Mouse (Mus musculus) hindbrain, embryonic 15.5 days (tissue): ENCODE measurements around the gene Fam76b. TPM values are rescaled to one million over a fixed set of nuclear protein-coding genes. Genes with fewer than 3 reads are reported as not detected.
"Not testable (repeated sequence)": the region's sequence is repeated elsewhere in the genome, so short reads cannot be mapped to it uniquely, and the experiment has no call there.

Experiments
- ATAC-seq: fragments of 200-750 bp; cut with Nextera tagmentation; 2 replicates; pipeline ENCODE4 v1.8.0; 2017; ENCODE audit warnings: low read depth, moderate number of reproducible peaks, moderate TSS enrichment; ENCODE audit not compliant: low FRiP score
- H3K27ac ChIP-seq: fragments of 300-500 bp; sonication (generic); replicated peaks from 2 replicates; pipeline ENCODE4 v1.5.1; 2015; ENCODE audit warnings: mild to moderate bottlenecking, inconsistent platforms
- H3K27me3 ChIP-seq: fragments of 300-500 bp; sonication (generic); 2 replicates; pipeline ENCODE4 v1.6.1; 2015; ENCODE audit warnings: control low read depth, inconsistent platforms
- H3K36me3 ChIP-seq: fragments of 300-500 bp; sonication (generic); 2 replicates; pipeline ENCODE4 v1.6.1; 2015; ENCODE audit warnings: control low read depth, inconsistent platforms
- H3K4me1 ChIP-seq: fragments of 300-500 bp; sonication (generic); replicated peaks from 2 replicates; pipeline ENCODE4 v1.6.1; 2015; ENCODE audit warnings: control low read depth, inconsistent platforms
- H3K4me2 ChIP-seq: fragments of 300-500 bp; sonication (generic); 2 replicates; pipeline ENCODE4 v1.6.1; 2015; ENCODE audit warnings: moderate library complexity, mild to moderate bottlenecking, inconsistent platforms
- H3K4me3 ChIP-seq: fragments of 300-500 bp; sonication (generic); 2 replicates; pipeline ENCODE4 v1.5.1; 2015; ENCODE audit warnings: mild to moderate bottlenecking, inconsistent platforms
- H3K9ac ChIP-seq: fragments of 300-500 bp; sonication (generic); 2 replicates; pipeline ENCODE4 v1.6.1; 2015; ENCODE audit warnings: inconsistent platforms
- H3K9me3 ChIP-seq: fragments of 300-500 bp; sonication (generic); 2 replicates; pipeline ENCODE4 v1.6.1; 2016; ENCODE audit warnings: control low read depth, inconsistent platforms
- WGBS: fragments of 180-500 bp; shearing (Covaris S2); methylation state at CpG from one replicate; pipeline ENCODE4 v1.1.7; 2015; 5-methylcytosine and 5-hydroxymethylcytosine counted together
- polyA plus RNA-seq: library from polyadenylated mRNA; unstranded; fragments of >200 nt; fragmentation: Nextera tagmentation; extraction: Ambion mirVana; gene quantifications from 2 replicates; pipeline ENCODE4 v1.2.1, GENCODE M21; 2015

Gene Fam76b
- polyA plus RNA-seq: 19.1 and 19.7 TPM in 2 replicates

GRCm38 (mm10) chr9:13827406-13828086 is at the start of gene Fam76b:
Gene Fam76b (plus strand): TSS chr9:13827716.
- H3K4me3 ChIP-seq: peak within 1 kb of the TSS; percentile 81
- peak; percentile 97 for ATAC-seq
- H3K4me2 ChIP-seq: peak within 1 kb of the TSS; percentile 86
- peaks cover 32% of the 10 kb centered on the region for H3K4me1 ChIP-seq
- H3K9me3 ChIP-seq: no peaks in the 10 kb centered on the region
- H3K27me3 ChIP-seq: no peaks in the 10 kb centered on the region
- H3K9ac ChIP-seq: peak within 1 kb of the TSS; percentile 82
- H3K27ac ChIP-seq: peak within 1 kb of the TSS; percentile 97
- peaks cover 21% of the 10 kb centered on the region for H3K36me3 ChIP-seq
- under 1% methylated on average over 64 of the region's 67 CpGs for WGBS

GRCm38 (mm10) chr9:13781985-13782384 is 45.5 kb upstream of the Fam76b start:
- Histone ChIP-seq H3K36me3 (peaks cover 22% of the 10 kb centered on the region), H3K4me2 (no peak overlapping the region), H3K9me3 (no peaks in the 10 kb centered on the region), H3K4me1 (no peaks in the 10 kb centered on the region), H3K4me3 (no peak overlapping the region), H3K27me3 (no peaks in the 10 kb centered on the region), H3K27ac (no peak overlapping the region), H3K9ac (no peak overlapping the region)
- 98% methylated on average over 1 of the region's 1 CpGs for WGBS
- ATAC-seq: no peak

- WGBS: 95% methylated on average over 8 of the region's 8 CpGs
- not testable (repeated sequence) for H3K4me1 ChIP-seq, H3K27ac ChIP-seq, H3K27me3 ChIP-seq, H3K4me3 ChIP-seq, H3K9me3 ChIP-seq, H3K4me2 ChIP-seq, H3K9ac ChIP-seq, ATAC-seq
- H3K36me3 ChIP-seq: peaks cover 42% of the 10 kb centered on the region
Observed at GRCm38 (mm10) chr9:13790864-13791263, 36.7 kb upstream of the Fam76b start.

GRCm38 (mm10) chr9:13794302-13794701 is 33.2 kb upstream of the Fam76b start:
- Histone ChIP-seq H3K4me1 (no peaks in the 10 kb centered on the region), H3K9me3 (no peaks in the 10 kb centered on the region), H3K9ac (no peak overlapping the region), H3K36me3 (peaks cover 42% of the 10 kb centered on the region), H3K4me2 (no peak overlapping the region), H3K27me3 (no peaks in the 10 kb centered on the region), H3K4me3 (no peak overlapping the region), H3K27ac (no peak overlapping the region)
- no peak for ATAC-seq
- WGBS: 80% methylated on average over 1 of the region's 1 CpGs

- Histone ChIP-seq H3K27me3 (no peaks in the 10 kb centered on the region), H3K36me3 (peaks cover 42% of the 10 kb centered on the region), H3K4me1 (no peaks in the 10 kb centered on the region), H3K9ac (no peak overlapping the region), H3K4me2 (no peak overlapping the region), H3K9me3 (no peaks in the 10 kb centered on the region), H3K27ac (no peak overlapping the region), H3K4me3 (no peak overlapping the region)
- no peak for ATAC-seq
- WGBS: 98% methylated on average over 2 of the region's 2 CpGs
Observed at GRCm38 (mm10) chr9:13794756-13795155, 32.8 kb upstream of the Fam76b start.

- no peaks in the 10 kb centered on the region for H3K9me3 ChIP-seq
- WGBS: 84% methylated on average over 1 of the region's 1 CpGs
- no peak overlapping the region for H3K9ac ChIP-seq
- no peak overlapping the region for H3K27ac ChIP-seq
- H3K27me3 ChIP-seq: no peaks in the 10 kb centered on the region
- H3K4me2 ChIP-seq: no peak overlapping the region
- peaks cover 60% of the 10 kb centered on the region for H3K36me3 ChIP-seq
- no peak for ATAC-seq
- no peaks in the 10 kb centered on the region for H3K4me1 ChIP-seq
- H3K4me3 ChIP-seq: no peak overlapping the region
Observed at GRCm38 (mm10) chr9:13804480-13804879, 23.0 kb upstream of the Fam76b start.

GRCm38 (mm10) chr9:13806854-13807253 is 20.7 kb upstream of the Fam76b start:
- no peak overlapping the region for H3K4me2 ChIP-seq
- 97% methylated on average over 7 of the region's 7 CpGs for whole genome bisulfite sequencing
- no peaks in the 10 kb centered on the region for H3K27me3 ChIP-seq
- H3K9ac ChIP-seq: no peak overlapping the region
- no peaks in the 10 kb centered on the region for H3K4me1 ChIP-seq
- no peak for ATAC-seq
- H3K27ac ChIP-seq: no peak overlapping the region
- no peaks in the 10 kb centered on the region for H3K9me3 ChIP-seq
- H3K4me3 ChIP-seq: no peak overlapping the region
- H3K36me3 ChIP-seq: peaks cover 67% of the 10 kb centered on the region

- no peak overlapping the region for H3K4me3 ChIP-seq
- no peak overlapping the region for H3K9ac ChIP-seq
- H3K27me3 ChIP-seq: no peaks in the 10 kb centered on the region
- no peak overlapping the region for H3K4me2 ChIP-seq
- H3K9me3 ChIP-seq: no peaks in the 10 kb centered on the region
- H3K36me3 ChIP-seq: peaks cover 71% of the 10 kb centered on the region
- 95% methylated on average over 5 of the region's 5 CpGs for WGBS
- no peaks in the 10 kb centered on the region for H3K4me1 ChIP-seq
- ATAC-seq: no peak
- no peak overlapping the region for H3K27ac ChIP-seq
Observed at GRCm38 (mm10) chr9:13807657-13808056, 19.9 kb upstream of the Fam76b start.

- no peak for ATAC-seq
- Histone ChIP-seq H3K4me2 (no peak overlapping the region), H3K9ac (no peak overlapping the region), H3K27me3 (no peaks in the 10 kb centered on the region), H3K9me3 (no peaks in the 10 kb centered on the region), H3K27ac (no peak overlapping the region), H3K4me1 (no peaks in the 10 kb centered on the region), H3K36me3 (peaks cover 73% of the 10 kb centered on the region), H3K4me3 (no peak overlapping the region)
Observed at GRCm38 (mm10) chr9:13809937-13810336, 17.6 kb upstream of the Fam76b start.

GRCm38 (mm10) chr9:13818369-13818768 is 9.1 kb upstream of the Fam76b start:
- Histone ChIP-seq H3K9ac (no peak overlapping the region), H3K9me3 (no peaks in the 10 kb centered on the region), H3K27ac (no peak overlapping the region), H3K27me3 (no peaks in the 10 kb centered on the region), H3K4me2 (no peak overlapping the region), H3K36me3 (peaks cover 58% of the 10 kb centered on the region), H3K4me1 (no peaks in the 10 kb centered on the region), H3K4me3 (no peak overlapping the region)
- no peak for ATAC-seq
- WGBS: 90% methylated on average over 9 of the region's 9 CpGs

- Histone ChIP-seq H3K4me3 (no peak overlapping the region), H3K4me2 (no peak overlapping the region), H3K36me3 (peaks cover 43% of the 10 kb centered on the region), H3K27ac (no peak overlapping the region), H3K27me3 (no peaks in the 10 kb centered on the region), H3K9me3 (no peaks in the 10 kb centered on the region), H3K4me1 (peaks cover 20% of the 10 kb centered on the region), H3K9ac (no peak overlapping the region)
- WGBS: 95% methylated on average over 3 of the region's 3 CpGs
- ATAC-seq: no peak
Observed at GRCm38 (mm10) chr9:13820774-13821173, 6.7 kb upstream of the Fam76b start.

GRCm38 (mm10) chr9:13825896-13826295 is 1.6 kb upstream of the Fam76b start:
- WGBS: 4% methylated on average over 8 of the region's 8 CpGs
- ATAC-seq: no peak
- H3K27me3 ChIP-seq: no peaks in the 10 kb centered on the region

GRCm38 (mm10) chr9:13826391-13826805 is 1.1 kb upstream of the Fam76b start:
- 0% methylated on average over 31 of the region's 31 CpGs for WGBS
- peaks cover 32% of the 10 kb centered on the region for H3K4me1 ChIP-seq
- peak overlapping the region; percentile 97 for H3K27ac ChIP-seq
- peak overlapping the region; percentile 82 for H3K9ac ChIP-seq
- peak overlapping the region; percentile 84 for H3K4me2 ChIP-seq
- peaks cover 9% of the 10 kb centered on the region for H3K36me3 ChIP-seq
- no peak; the same call in 1 of the 2 replicates for ATAC-seq
- H3K9me3 ChIP-seq: no peaks in the 10 kb centered on the region
- H3K4me3 ChIP-seq: peak overlapping the region; percentile 81
- no peaks in the 10 kb centered on the region for H3K27me3 ChIP-seq

More at GRCm38 (mm10) chr9:13825896-13826295, 1.6 kb upstream of the Fam76b start:
- H3K4me2 ChIP-seq: peak overlapping the region; percentile 84
- H3K9me3 ChIP-seq: no peaks in the 10 kb centered on the region
- H3K9ac ChIP-seq: peak overlapping the region; percentile 82
- peaks cover 32% of the 10 kb centered on the region for H3K4me1 ChIP-seq
- H3K27ac ChIP-seq: peak overlapping the region; percentile 97
- peak overlapping the region; percentile 81 for H3K4me3 ChIP-seq
- peaks cover 7% of the 10 kb centered on the region for H3K36me3 ChIP-seq
